Mouse (Mus musculus) adrenal gland, postnatal 25 days (tissue): Measurements from ENCODE around the gene Defa2. TPM values are rescaled to one million over a fixed set of nuclear protein-coding genes. Genes with fewer than 3 reads are reported as not detected.
"Not testable (repeated sequence)": the region's sequence is repeated elsewhere in the genome, so short reads cannot be mapped to it uniquely, and the experiment has no call there.

Source experiments
- DNase-seq: peaks from one replicate; pipeline ENCODE4 v3.0.0; 2021; ENCODE audit warnings: mixed read lengths
- long read RNA-seq: library from polyadenylated mRNA; stranded (forward); transcript quantifications from one replicate; pipeline ENCODE4 v2.0.0, GENCODE M21; 2021
- total RNA-seq: library from RNA; stranded (reverse); gene quantifications from 2 replicates; pipeline ENCODE4 v1.2.3, GENCODE M21; 2021

Defa2 gene
- not detected in 2 replicates for total RNA-seq
- long read RNA-seq = 0 reads

- DNase-seq = not testable (repeated sequence)
Observed at GRCm38 (mm10) chr8:21378215-21378614, at the start of gene Defa2. TSS of gene Defa2 (plus strand) at chr8:21378515.

GRCm38 (mm10) chr8:21391511-21391910, 13.2 kb downstream of the Defa2 start, which contains the start of gene Defa33:
TSS of gene Defa33 (plus strand) at chr8:21391811.
- DNase-seq = not testable (repeated sequence)

- DNase-seq = not testable (repeated sequence)
Observed at GRCm38 (mm10) chr8:21427111-21427510, 48.8 kb downstream of the Defa2 start, which contains the start of gene Defa36. TSS of gene Defa36 (plus strand) at chr8:21427411.

Other genes starting within 250 kb of the Defa2 start
- gene Defa30, start 243.9 kb upstream of the Defa2 start, total RNA-seq = not detected in 2 replicates
- gene Defa22, start 216.2 kb upstream of the Defa2 start, total RNA-seq = not detected in 2 replicates
- not detected in 2 replicates for gene Defa31, start 186.9 kb upstream of the Defa2 start, total RNA-seq
- gene Gm15293, start 177.0 kb upstream of the Defa2 start, total RNA-seq = not detected in 2 replicates
- not detected in 2 replicates for gene Gm15292, start 128.8 kb upstream of the Defa2 start, total RNA-seq
- not detected in 2 replicates for gene Defa27, start 63.0 kb upstream of the Defa2 start, total RNA-seq
- not detected in 2 replicates for gene Defa29, start 51.5 kb upstream of the Defa2 start, total RNA-seq
- gene Defa33, start 13.3 kb downstream of the Defa2 start, total RNA-seq = not detected in 2 replicates
- gene Defa36, start 48.9 kb downstream of the Defa2 start, total RNA-seq = not detected in 2 replicates
- gene Gm7849, start 78.0 kb downstream of the Defa2 start, total RNA-seq = not detected in 2 replicates
- gene Defa20, start 130.7 kb downstream of the Defa2 start, total RNA-seq = not detected in 2 replicates
- not detected in 2 replicates for gene Defa32, start 150.5 kb downstream of the Defa2 start, total RNA-seq
- gene Defa37, start 186.9 kb downstream of the Defa2 start, total RNA-seq = not detected in 2 replicates
- gene Defa28, start 204.5 kb downstream of the Defa2 start, total RNA-seq = not detected in 2 replicates
- gene Gm7861, start 216.0 kb downstream of the Defa2 start, total RNA-seq = not detected in 2 replicates
- gene Defa26, start 239.7 kb downstream of the Defa2 start, total RNA-seq = not detected in 2 replicates